Mouse (Mus musculus) neural tube, embryonic 11.5 days (tissue): ENCODE results near the gene Olfr1337. TPM values are rescaled to one million over a fixed set of nuclear protein-coding genes. Genes with fewer than 3 reads are reported as not detected.

Experiments used
- polyA plus RNA-seq: library from polyadenylated mRNA; unstranded; fragments of >200 nt; fragmentation: Nextera tagmentation; extraction: Ambion mirVana; gene quantifications from 2 replicates; pipeline ENCODE4 v1.2.1, GENCODE M21; 2014

Gene Olfr1337
- polyA plus RNA-seq, 1 experiment from 2014 or later = not detected

Other genes starting within 250 kb of the Olfr1337 start
- 0.66 TPM in 1 of 2 replicates, not detected in the other for gene Tmem125, start 238.5 kb downstream of the Olfr1337 start, polyA plus RNA-seq
- 0.47 and 0.48 TPM in 2 replicates for gene Cfap57, start 161.8 kb downstream of the Olfr1337 start, polyA plus RNA-seq
- gene Ebna1bp2, start 161.8 kb downstream of the Olfr1337 start, polyA plus RNA-seq = 165 and 170 TPM in 2 replicates
- not detected in 2 replicates for gene Olfr62, start 123.6 kb downstream of the Olfr1337 start, polyA plus RNA-seq
- not detected in 2 replicates for gene Olfr1342, start 89.8 kb downstream of the Olfr1337 start, polyA plus RNA-seq
- not detected in 2 replicates for gene Olfr1341, start 79.1 kb downstream of the Olfr1337 start, polyA plus RNA-seq
- gene Olfr1340, start 62.4 kb downstream of the Olfr1337 start, polyA plus RNA-seq = not detected in 2 replicates
- gene Olfr1339, start 50.4 kb downstream of the Olfr1337 start, polyA plus RNA-seq = not detected in 2 replicates
- gene Olfr1338, start 23.8 kb downstream of the Olfr1337 start, polyA plus RNA-seq = not detected in 2 replicates
- gene Olfr1335, start 27.4 kb upstream of the Olfr1337 start, polyA plus RNA-seq = not detected in 2 replicates
- not detected in 2 replicates for gene Olfr1333, start 53.7 kb upstream of the Olfr1337 start, polyA plus RNA-seq
- gene Olfr1331, start 82.1 kb upstream of the Olfr1337 start, polyA plus RNA-seq = not detected in 2 replicates
- gene Olfr1330, start 106.0 kb upstream of the Olfr1337 start, polyA plus RNA-seq = not detected in 2 replicates
- gene Olfr1329, start 134.9 kb upstream of the Olfr1337 start, polyA plus RNA-seq = not detected in 2 replicates
- gene Olfr1328, start 156.0 kb upstream of the Olfr1337 start, polyA plus RNA-seq = not detected in 2 replicates
- not detected in 2 replicates for gene Lao1, start 179.0 kb upstream of the Olfr1337 start, polyA plus RNA-seq